Mouse (Mus musculus) limb, embryonic 11.5 days (tissue): Measurements from ENCODE around the gene Ptprn2. TPM values are rescaled to one million over a fixed set of nuclear protein-coding genes. Genes with fewer than 3 reads are reported as not detected.

Source experiments
- ATAC-seq: fragments of 200-750 bp; cut with Nextera tagmentation; 2 replicates; pipeline ENCODE4 v1.8.0; 2017; ENCODE audit warnings: low read depth; ENCODE audit not compliant: insufficient number of reproducible peaks, low FRiP score, low TSS enrichment
- DNase-seq: peaks from one replicate; pipeline ENCODE4 v3.0.0-alpha.2; 2015; ENCODE audit warnings: low spot score
- H3K27ac ChIP-seq: fragments of 300-500 bp; sonication (generic); replicated peaks from 2 replicates; pipeline ENCODE4 v1.5.1; 2014; ENCODE audit warnings: low read depth, mild to moderate bottlenecking, low read length
- H3K27me3 ChIP-seq: fragments of 300-500 bp; sonication (generic); 2 replicates; pipeline ENCODE4 v1.6.1; 2014; ENCODE audit warnings: mild to moderate bottlenecking, low read length, mixed read lengths; ENCODE audit not compliant: control insufficient read depth, insufficient read depth
- H3K36me3 ChIP-seq: fragments of 300-500 bp; sonication (generic); 2 replicates; pipeline ENCODE4 v1.6.1; 2014; ENCODE audit warnings: mild to moderate bottlenecking, low read length, moderate library complexity, mixed read lengths; ENCODE audit not compliant: control insufficient read depth, insufficient read depth
- H3K4me1 ChIP-seq: fragments of 300-500 bp; sonication (generic); 2 replicates; pipeline ENCODE4 v1.6.1; 2014; ENCODE audit warnings: low read length, mixed read lengths; ENCODE audit not compliant: control insufficient read depth, insufficient read depth
- H3K4me2 ChIP-seq: fragments of 300-500 bp; sonication (generic); 2 replicates; pipeline ENCODE4 v1.6.1; 2014; ENCODE audit warnings: low read depth, mild to moderate bottlenecking, moderate library complexity; ENCODE audit not compliant: severe bottlenecking
- H3K4me3 ChIP-seq: fragments of 300-500 bp; sonication (generic); 2 replicates; pipeline ENCODE4 v1.5.1; 2014; ENCODE audit warnings: low read depth, low read length
- H3K9ac ChIP-seq: fragments of 300-500 bp; sonication (generic); 2 replicates; pipeline ENCODE4 v1.6.1; 2014; ENCODE audit warnings: mild to moderate bottlenecking, low read length
- H3K9me3 ChIP-seq: fragments of 300-500 bp; sonication (generic); 2 replicates; pipeline ENCODE4 v1.6.1; 2016; ENCODE audit warnings: low read length; ENCODE audit not compliant: control insufficient read depth
- WGBS: fragments of 180-500 bp; shearing (Covaris S2); extraction: QIAGEN DNeasy Blood & Tissue Kit; methylation state at CpG from one replicate; pipeline ENCODE4 v1.1.7; 2014; 5-methylcytosine and 5-hydroxymethylcytosine counted together
- polyA plus RNA-seq: library from polyadenylated mRNA; unstranded; fragments of >200 nt; fragmentation: Nextera tagmentation; extraction: Ambion mirVana; gene quantifications from 2 replicates; pipeline ENCODE4 v1.2.1, GENCODE M21; 2014

Gene Ptprn2
- polyA plus RNA-seq, 1 experiment from 2014 or later = not detected

- no peak for DNase-seq
- Histone ChIP-seq H3K4me1 (no peaks in the 10 kb centered on the region), H3K9me3 (no peaks in the 10 kb centered on the region), H3K4me2 (no peak overlapping the region), H3K27me3 (no peaks in the 10 kb centered on the region), H3K9ac (no peak overlapping the region), H3K27ac (no peak overlapping the region), H3K36me3 (no peaks in the 10 kb centered on the region), H3K4me3 (no peak overlapping the region)
- no peak for ATAC-seq
- WGBS = 87% methylated on average over 6 of the region's 6 CpGs
Observed at GRCm38 (mm10) chr12:117230282-117230681, 744.8 kb downstream of the Ptprn2 start.

- no peak for ATAC-seq
- Histone ChIP-seq H3K4me1 (no peaks in the 10 kb centered on the region), H3K36me3 (no peaks in the 10 kb centered on the region), H3K27ac (no peak overlapping the region), H3K9ac (no peak overlapping the region), H3K27me3 (no peaks in the 10 kb centered on the region), H3K4me2 (no peak overlapping the region), H3K4me3 (no peak overlapping the region), H3K9me3 (no peaks in the 10 kb centered on the region)
- WGBS = 60% methylated on average over 5 of the region's 5 CpGs
- no peak for DNase-seq
Observed at GRCm38 (mm10) chr12:117231850-117232249, 746.3 kb downstream of the Ptprn2 start.

- H3K27me3 ChIP-seq = no peaks in the 10 kb centered on the region
- no peaks in the 10 kb centered on the region for H3K4me1 ChIP-seq
- no peak overlapping the region for H3K4me2 ChIP-seq
- no peak overlapping the region for H3K4me3 ChIP-seq
- no peak overlapping the region for H3K27ac ChIP-seq
- DNase-seq (no peak), ATAC-seq (no peak)
- H3K9ac ChIP-seq = no peak overlapping the region
- no peaks in the 10 kb centered on the region for H3K9me3 ChIP-seq
- no peaks in the 10 kb centered on the region for H3K36me3 ChIP-seq
Observed at GRCm38 (mm10) chr12:117235114-117235513, 749.6 kb downstream of the Ptprn2 start.

- H3K4me3 ChIP-seq = no peak overlapping the region
- no peaks in the 10 kb centered on the region for H3K4me1 ChIP-seq
- no peaks in the 10 kb centered on the region for H3K27me3 ChIP-seq
- H3K9me3 ChIP-seq = no peaks in the 10 kb centered on the region
- H3K4me2 ChIP-seq = no peak overlapping the region
- H3K27ac ChIP-seq = no peak overlapping the region
- H3K36me3 ChIP-seq = no peaks in the 10 kb centered on the region
- H3K9ac ChIP-seq = no peak overlapping the region
- 69% methylated on average over 4 of the region's 4 CpGs for WGBS
- DNase-seq (no peak), ATAC-seq (no peak)
Observed at GRCm38 (mm10) chr12:117236020-117236734, 750.7 kb downstream of the Ptprn2 start.

GRCm38 (mm10) chr12:117236981-117237380 is 751.5 kb downstream of the Ptprn2 start:
- no peaks in the 10 kb centered on the region for H3K27me3 ChIP-seq

GRCm38 (mm10) chr12:117239927-117240715 is 754.6 kb downstream of the Ptprn2 start:
- H3K36me3 ChIP-seq = no peaks in the 10 kb centered on the region
- no peak overlapping the region for H3K27ac ChIP-seq
- H3K9me3 ChIP-seq = no peaks in the 10 kb centered on the region
- no peak overlapping the region for H3K4me3 ChIP-seq
- no peak for ATAC-seq
- H3K9ac ChIP-seq = no peak overlapping the region
- 79% methylated on average over 9 of the region's 9 CpGs for WGBS
- no peak for DNase-seq
- no peaks in the 10 kb centered on the region for H3K27me3 ChIP-seq
- H3K4me2 ChIP-seq = no peak overlapping the region
- no peaks in the 10 kb centered on the region for H3K4me1 ChIP-seq

More at GRCm38 (mm10) chr12:117236981-117237380, 751.5 kb downstream of the Ptprn2 start:
- ATAC-seq (no peak), DNase-seq (no peak)
- Histone ChIP-seq H3K4me1 (no peaks in the 10 kb centered on the region), H3K4me2 (no peak overlapping the region), H3K9ac (no peak overlapping the region), H3K9me3 (no peaks in the 10 kb centered on the region), H3K27ac (no peak overlapping the region), H3K4me3 (no peak overlapping the region), H3K36me3 (no peaks in the 10 kb centered on the region)
- WGBS = 76% methylated on average over 3 of the region's 3 CpGs

- H3K27me3 ChIP-seq = no peaks in the 10 kb centered on the region
- DNase-seq (no peak), ATAC-seq (no peak)
- no peak overlapping the region for H3K4me3 ChIP-seq
- 78% methylated on average over 7 of the region's 7 CpGs for WGBS
- no peaks in the 10 kb centered on the region for H3K36me3 ChIP-seq
- H3K4me2 ChIP-seq = no peak overlapping the region
- no peaks in the 10 kb centered on the region for H3K4me1 ChIP-seq
- H3K9me3 ChIP-seq = no peaks in the 10 kb centered on the region
- no peak overlapping the region for H3K9ac ChIP-seq
- H3K27ac ChIP-seq = no peak overlapping the region
Observed at GRCm38 (mm10) chr12:117242181-117242580, 756.7 kb downstream of the Ptprn2 start.

GRCm38 (mm10) chr12:117245885-117246478 is 760.5 kb downstream of the Ptprn2 start:
- no peak overlapping the region for H3K27ac ChIP-seq
- DNase-seq = no peak
- H3K4me3 ChIP-seq = no peak overlapping the region
- WGBS = 52% methylated on average over 17 of the region's 17 CpGs
- H3K36me3 ChIP-seq = no peaks in the 10 kb centered on the region
- H3K9me3 ChIP-seq = no peaks in the 10 kb centered on the region
- no peak overlapping the region for H3K9ac ChIP-seq
- peaks cover 9% of the 10 kb centered on the region for H3K4me1 ChIP-seq
- H3K4me2 ChIP-seq = no peak overlapping the region
- ATAC-seq = no peak
- no peaks in the 10 kb centered on the region for H3K27me3 ChIP-seq
